Mouse (Mus musculus): ENCODE measurements around the gene Cplx3. TPM values are rescaled to one million over a fixed set of nuclear protein-coding genes. Genes with fewer than 3 reads are reported as not detected.

Gene Cplx3
- polyA plus RNA-seq, 2 experiments from 2014 or later, result not detected

- no peak for ATAC-seq
Measured at GRCm38 (mm10) chr9:57598851-57599563, 7.1 kb downstream of the Cplx3 start.

- no peak for ATAC-seq
Measured at GRCm38 (mm10) chr9:57597929-57598382, 8.1 kb downstream of the Cplx3 start.

DNA sequence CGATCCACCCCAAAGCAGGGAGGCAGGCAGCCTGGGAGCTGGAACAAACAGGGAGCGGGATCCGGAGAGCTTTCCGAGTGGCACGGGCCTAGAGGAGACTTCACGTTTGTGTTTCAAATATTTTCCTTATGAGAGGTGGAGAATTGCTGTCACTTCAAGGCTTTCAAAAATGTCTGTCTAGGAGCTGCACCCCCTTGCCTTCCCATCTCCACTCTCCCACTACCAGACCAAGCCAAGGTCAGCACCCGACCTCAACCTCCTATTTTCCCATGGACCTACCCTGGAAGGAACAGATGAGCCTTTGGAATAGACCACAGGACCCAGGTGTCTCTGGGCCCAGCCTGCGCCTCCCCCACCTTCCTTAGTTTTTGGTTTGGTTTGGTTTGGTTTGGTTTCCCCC lies 8.8 kb downstream of the Cplx3 start:
- no peak for ATAC-seq

GRCm38 (mm10) chr9:57594174-57594509 lies 11.9 kb downstream of the Cplx3 start:
- no peak for ATAC-seq

DNA sequence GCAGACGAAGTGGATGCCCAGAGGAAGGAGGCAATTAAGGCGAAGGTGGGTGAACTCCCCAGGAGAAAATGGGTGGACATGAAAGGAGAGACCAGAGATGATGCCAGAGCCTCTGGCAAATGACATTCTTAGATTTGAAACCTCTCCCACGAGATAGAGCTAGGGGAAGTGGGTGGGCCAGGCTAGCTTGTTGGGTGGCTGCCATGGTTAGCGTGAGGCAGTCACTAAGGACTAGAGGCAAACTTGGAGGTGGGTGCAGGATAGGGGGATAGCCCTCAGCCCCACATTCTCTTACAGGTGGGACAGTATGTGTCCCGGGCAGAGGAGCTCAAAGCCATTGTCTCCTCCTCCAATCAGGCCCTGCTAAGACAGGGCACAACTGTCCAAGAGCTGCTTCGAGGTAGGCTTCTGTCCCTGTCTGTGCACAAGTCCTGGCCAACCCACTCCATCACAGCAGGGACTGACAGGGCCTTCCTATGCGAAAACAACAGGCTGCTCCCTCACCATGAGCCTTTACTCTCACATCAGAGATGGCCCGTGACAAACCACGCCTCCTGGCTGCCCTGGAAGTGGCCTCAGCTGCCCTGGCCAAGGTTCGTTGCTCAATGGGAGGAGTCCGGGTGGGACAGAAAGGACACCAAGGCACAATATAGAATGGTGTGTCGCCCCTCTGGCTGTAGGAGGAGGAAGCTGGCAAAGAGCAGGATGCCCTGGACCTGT lies 12.5 kb downstream of the Cplx3 start:
- ATAC-seq, result no peak

GRCm38 (mm10) chr9:57590726-57591125 lies 15.4 kb downstream of the Cplx3 start:
- no peak for ATAC-seq

- peak; percentile 91 for ATAC-seq
Measured at GRCm38 (mm10) chr9:57589224-57590126, 16.6 kb downstream of the Cplx3 start, which contains the start of gene Ulk3. Gene Ulk3 (plus strand): TSS chr9:57589452.

DNA sequence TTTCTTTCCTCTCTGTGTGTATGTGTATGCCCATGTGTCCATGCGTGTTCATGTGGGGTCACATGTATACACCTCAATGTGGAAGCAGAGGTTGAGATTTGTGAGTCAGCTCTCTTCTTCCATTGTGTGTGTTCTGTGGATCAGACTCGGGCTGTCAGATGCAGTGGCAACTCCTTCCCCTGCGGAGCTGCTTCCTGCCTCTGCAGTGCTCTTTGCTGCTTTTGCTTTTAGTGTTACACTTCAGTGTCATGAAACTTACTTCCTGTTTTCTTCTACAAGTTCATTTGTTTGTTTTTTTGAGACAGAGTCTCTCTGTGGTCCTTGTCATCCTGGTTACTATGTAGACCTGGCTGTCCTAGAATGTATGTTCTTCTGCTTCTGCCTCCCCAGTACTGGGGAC lies 21.1 kb downstream of the Cplx3 start:
- ATAC-seq, result peak; percentile 27

- ATAC-seq, result no peak
Measured at GRCm38 (mm10) chr9:57577144-57577849, 28.8 kb downstream of the Cplx3 start.

DNA sequence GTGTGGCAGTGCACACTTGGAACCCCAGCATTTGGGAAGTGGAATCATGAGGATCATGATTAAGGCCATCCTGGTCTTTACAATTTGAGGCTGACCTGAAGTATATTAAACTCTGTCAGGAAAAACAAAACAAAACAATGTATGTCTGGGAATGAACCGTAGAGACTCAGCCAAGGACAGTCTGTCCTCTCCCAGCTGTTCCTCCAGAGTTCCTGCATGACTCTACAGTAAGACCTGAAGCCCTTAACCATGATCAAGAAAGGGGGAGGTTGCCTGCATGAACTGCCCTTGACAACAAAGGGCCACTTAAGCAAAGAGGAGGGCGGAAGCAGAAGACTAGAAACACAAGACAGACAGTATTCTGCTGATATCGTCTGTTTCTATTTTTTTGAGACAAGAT lies 30.5 kb downstream of the Cplx3 start:
- ATAC-seq, result no peak

GRCm38 (mm10) chr9:57574397-57574796 lies 31.7 kb downstream of the Cplx3 start:
- ATAC-seq, result no peak

- no peak for ATAC-seq
Measured at GRCm38 (mm10) chr9:57568500-57568899, 37.6 kb downstream of the Cplx3 start.

DNA sequence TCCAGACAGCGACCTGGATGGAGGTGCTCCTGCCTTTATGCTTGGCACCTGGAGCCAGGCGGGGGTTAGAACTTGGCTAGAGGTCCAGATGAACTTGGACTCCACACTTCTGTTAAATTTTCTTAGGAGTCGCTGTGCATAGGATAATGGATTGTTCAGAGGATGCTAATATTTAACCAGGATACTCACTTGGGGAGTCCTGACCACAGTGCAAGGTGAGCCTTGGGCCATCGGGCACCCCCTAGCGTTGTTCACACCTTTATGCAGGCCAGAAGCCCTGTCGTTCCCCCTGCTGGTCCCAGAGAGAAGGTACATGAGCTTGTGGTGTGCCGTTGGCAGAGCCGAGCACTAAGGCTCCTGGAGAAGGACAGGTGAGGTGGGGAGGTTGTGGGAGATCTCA lies 39.2 kb downstream of the Cplx3 start:
- no peak for ATAC-seq

- ATAC-seq, result no peak
Measured at GRCm38 (mm10) chr9:57565741-57566221, 40.3 kb downstream of the Cplx3 start.

- ATAC-seq, result no peak
Measured at GRCm38 (mm10) chr9:57564609-57565008, 41.5 kb downstream of the Cplx3 start.

DNA sequence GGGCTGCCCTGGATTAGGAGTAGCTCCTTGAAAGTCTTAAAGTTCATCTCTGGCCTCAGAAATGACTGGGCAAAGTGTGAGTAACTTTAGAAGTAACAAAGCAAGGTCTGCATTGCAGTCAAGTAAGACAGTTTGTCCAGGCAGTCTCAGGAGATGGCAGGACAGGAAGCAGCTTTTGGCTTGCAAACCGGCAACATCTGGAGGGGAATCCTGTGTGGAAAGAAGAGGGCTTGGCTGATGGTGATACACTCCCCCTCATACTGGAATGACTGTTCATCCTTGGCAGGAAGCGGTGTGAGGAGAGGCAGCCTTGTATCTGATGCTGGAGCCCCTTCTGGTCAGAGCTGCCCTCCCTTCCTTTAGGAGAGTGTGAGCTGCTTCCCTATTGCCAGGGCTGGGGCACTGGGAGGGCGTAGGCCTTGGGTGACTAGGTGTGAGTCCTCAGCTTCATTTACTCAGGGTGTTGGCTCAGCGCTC lies 43.1 kb downstream of the Cplx3 start:
- ATAC-seq, result no peak

GRCm38 (mm10) chr9:57561711-57562099 lies 44.4 kb downstream of the Cplx3 start:
- ATAC-seq, result no peak

DNA sequence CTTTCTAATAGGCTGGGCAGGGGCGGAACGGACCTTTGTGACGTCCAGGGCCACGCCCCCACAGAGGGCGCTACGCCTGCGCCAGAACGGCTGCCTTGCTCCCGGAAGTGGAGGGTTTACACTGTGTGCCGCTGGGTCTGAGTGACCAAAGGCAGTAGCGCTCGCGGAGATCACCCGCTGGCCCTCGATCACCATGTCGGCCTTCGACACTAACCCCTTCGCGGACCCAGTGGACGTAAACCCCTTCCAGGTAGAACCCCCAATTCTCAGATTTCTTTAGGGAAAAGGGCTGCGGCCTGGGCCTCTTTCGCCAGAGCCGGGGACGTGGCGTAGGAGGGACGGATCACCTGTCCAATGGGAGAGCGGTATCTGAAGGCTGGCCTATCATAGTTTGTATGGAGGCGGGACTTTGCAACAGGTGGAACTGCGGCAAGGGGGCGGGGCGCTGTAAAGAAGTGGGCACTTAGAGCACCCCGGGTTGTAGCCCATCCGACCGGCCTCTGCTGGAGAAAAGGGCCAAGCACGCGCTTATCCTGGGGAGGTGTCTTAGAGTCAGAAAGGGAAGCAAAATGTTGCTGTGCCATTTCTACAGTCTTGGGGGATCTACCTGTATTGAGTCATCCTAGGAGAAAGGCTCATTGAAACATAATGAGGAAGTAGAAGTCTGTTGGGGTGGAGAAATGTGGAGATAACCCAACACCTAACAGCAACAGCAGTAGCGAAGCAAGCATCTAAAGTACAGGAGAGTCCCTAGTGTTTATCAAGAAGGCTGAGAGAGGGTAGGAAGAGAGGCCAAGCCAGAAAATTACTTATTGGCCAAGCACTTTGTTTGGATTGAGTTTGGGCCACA lies 45.0 kb downstream of the Cplx3 start, which contains the start of gene Scamp2:
TSS of gene Scamp2 (plus strand) at position 83 of the 850 bp plus-strand sequence.
- peak; percentile 95 for ATAC-seq

DNA sequence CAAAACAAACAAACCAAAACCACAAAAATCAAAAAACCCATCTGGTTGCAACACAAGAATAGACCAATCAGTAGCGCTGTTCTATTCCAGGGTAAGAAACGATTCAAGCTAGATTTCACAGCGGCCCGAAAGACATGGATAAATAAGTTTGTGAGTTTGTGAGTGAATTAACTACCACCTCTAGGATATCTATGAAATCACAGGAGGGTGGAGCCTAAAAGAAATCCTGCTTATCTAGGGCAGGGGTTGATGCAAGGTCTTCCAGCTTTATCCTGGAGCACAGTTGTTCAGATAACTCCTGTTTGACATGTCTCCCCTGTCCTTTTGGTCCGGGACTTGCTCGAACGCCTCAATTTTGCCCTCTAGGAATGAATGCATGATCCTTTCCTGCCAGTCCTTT lies 45.8 kb downstream of the Cplx3 start:
- no peak for ATAC-seq

GRCm38 (mm10) chr9:57559568-57559967 lies 46.5 kb downstream of the Cplx3 start:
- no peak for ATAC-seq

- ATAC-seq, result no peak
Measured at GRCm38 (mm10) chr9:57558625-57559024, 47.5 kb downstream of the Cplx3 start.

All from CD4-positive, CD25-positive, alpha-beta regulatory T cell, adult 4 months (primary cell).